In genomic region chr13:29780713-29781112, GRCm38 (mm10) we compare ENCODE assay signal across 8 mouse cellular contexts.
DNase-seq lines count a peak whose midpoint lies in the region; ATAC-seq lines count a peak whose summit lies in the region.

No protein-coding gene starts in this region.

- peak overlapping the region; percentile 35; the same call in 1 of the 2 replicates for H3K4me2 ChIP-seq in lung, embryonic 16.5 days (ENCODE audit: low read depth, low read length)
- no peak overlapping the region for H3K4me2 ChIP-seq in midbrain, embryonic 13.5 days (replicated peaks)
- no peak overlapping the region for H3K4me2 ChIP-seq in hindbrain, embryonic 14.5 days (replicated peaks)

- WGBS in lung, embryonic 16.5 days: 28% methylated on average over 6 of the region's 6 CpGs
- 71% methylated on average over 6 of the region's 6 CpGs for WGBS in hindbrain, embryonic 10.5 days
- 67% methylated on average over 6 of the region's 6 CpGs for WGBS in midbrain, embryonic 13.5 days
- WGBS in hindbrain, embryonic 14.5 days: 67% methylated on average over 6 of the region's 6 CpGs

- H3K27me3 ChIP-seq in lung, embryonic 16.5 days (ENCODE audit: control insufficient read depth, insufficient read depth, low read depth, low read length): no peaks in the 10 kb centered on the region
- H3K27me3 ChIP-seq in hindbrain, embryonic 10.5 days (ENCODE audit: insufficient read depth, poor library complexity, severe bottlenecking): no peaks in the 10 kb centered on the region
- H3K27me3 ChIP-seq in midbrain, embryonic 13.5 days: no peaks in the 10 kb centered on the region
- H3K27me3 ChIP-seq in hindbrain, embryonic 14.5 days (ENCODE audit: control insufficient read depth, insufficient read depth, low read length): no peaks in the 10 kb centered on the region

- H3K4me1 ChIP-seq in lung, embryonic 16.5 days (replicated peaks; ENCODE audit: control insufficient read depth, insufficient read depth, low read length): peaks cover 16% of the 10 kb centered on the region
- peaks cover 6% of the 10 kb centered on the region; the same call in 1 of the 2 replicates for H3K4me1 ChIP-seq in hindbrain, embryonic 10.5 days (replicated peaks)
- no peaks in the 10 kb centered on the region; the same call in 1 of the 2 replicates for H3K4me1 ChIP-seq in midbrain, embryonic 13.5 days (replicated peaks)
- 0 out of 2 replicates have a peak, but pooled peaks cover 3% of the 10 kb centered on the region for H3K4me1 ChIP-seq in hindbrain, embryonic 14.5 days (replicated peaks; ENCODE audit: control insufficient read depth, insufficient read depth, low read length)

- DNase-seq in 3T3-L1 (ENCODE audit: low read depth, low spot score) (peak; percentile 9), NIH3T3 (ENCODE audit: low read depth) (peak; percentile 17)
- DNase-seq in heart, postnatal 4 days: peak; percentile 71
- no peak for DNase-seq in hindbrain, embryonic 10.5 days (ENCODE audit: low spot score)
- no peak for DNase-seq in embryo, embryonic 10 days (ENCODE audit: low spot score)
- DNase-seq in hindbrain, embryonic 14.5 days (ENCODE audit: low spot score): no peak

- no peak overlapping the region for H3K9ac ChIP-seq in lung, embryonic 16.5 days (ENCODE audit: low read length)
- no peak overlapping the region for H3K9ac ChIP-seq in midbrain, embryonic 13.5 days (replicated peaks)
- H3K9ac ChIP-seq in hindbrain, embryonic 14.5 days: no peak overlapping the region

- no peaks in the 10 kb centered on the region for H3K9me3 ChIP-seq in lung, embryonic 16.5 days (ENCODE audit: control insufficient read depth, low read length)
- H3K9me3 ChIP-seq in hindbrain, embryonic 10.5 days: no peaks in the 10 kb centered on the region
- no peaks in the 10 kb centered on the region for H3K9me3 ChIP-seq in midbrain, embryonic 13.5 days
- H3K9me3 ChIP-seq in hindbrain, embryonic 14.5 days (ENCODE audit: control insufficient read depth, low read length): no peaks in the 10 kb centered on the region

- H3K27ac ChIP-seq in lung, embryonic 16.5 days (ENCODE audit: low read length): peak overlapping the region; percentile 67
- H3K27ac ChIP-seq in hindbrain, embryonic 10.5 days: no peak overlapping the region
- H3K27ac ChIP-seq in midbrain, embryonic 13.5 days: no peak overlapping the region
- H3K27ac ChIP-seq in hindbrain, embryonic 14.5 days: no peak overlapping the region

- H3K4me3 ChIP-seq in lung, embryonic 16.5 days (ENCODE audit: low read length): no peak overlapping the region
- no peak overlapping the region for H3K4me3 ChIP-seq in hindbrain, embryonic 10.5 days
- H3K4me3 ChIP-seq in midbrain, embryonic 13.5 days (replicated peaks): no peak overlapping the region
- no peak overlapping the region for H3K4me3 ChIP-seq in hindbrain, embryonic 14.5 days (replicated peaks; ENCODE audit: low read length)

- peak; percentile 75 for ATAC-seq in lung, embryonic 16.5 days (ENCODE audit: low read depth)
- no peak for ATAC-seq in midbrain, embryonic 13.5 days
- no peak for ATAC-seq in hindbrain, embryonic 14.5 days (ENCODE audit: low FRiP score)

- no peaks in the 10 kb centered on the region for H3K36me3 ChIP-seq in lung, embryonic 16.5 days (ENCODE audit: control insufficient read depth, insufficient read depth, low read length)
- H3K36me3 ChIP-seq in hindbrain, embryonic 10.5 days: no peaks in the 10 kb centered on the region
- H3K36me3 ChIP-seq in midbrain, embryonic 13.5 days: no peaks in the 10 kb centered on the region
- H3K36me3 ChIP-seq in hindbrain, embryonic 14.5 days (replicated peaks; ENCODE audit: control insufficient read depth, insufficient read depth): no peaks in the 10 kb centered on the region

Comparison
In these comparisons a context has a peak if more than half of its experiments do, and no peak if none do; other contexts are left out.
1. DNase-seq: peak in 3T3-L1 (single experiment), NIH3T3 (single experiment) and heart, postnatal 4 days (single experiment); none in hindbrain, embryonic 10.5 days (single experiment), embryo, embryonic 10 days (single experiment) and hindbrain, embryonic 14.5 days (single experiment).